Mouse (Mus musculus) spleen, postnatal 0 days (tissue): ENCODE data around the gene Klk1b11. TPM values are rescaled to one million over a fixed set of nuclear protein-coding genes. Genes with fewer than 3 reads are reported as not detected.

Experiments used
- polyA plus RNA-seq: library from polyadenylated mRNA; unstranded; fragments of >200 nt; fragmentation: Nextera tagmentation; extraction: Ambion mirVana; gene quantifications from 2 replicates; pipeline ENCODE4 v1.2.1, GENCODE M21; 2015

Klk1b11 gene
- polyA plus RNA-seq: not detected in 2 replicates

GRCm38 (mm10) chr7:43995577-43995976 is at the start of gene Klk1b11:
Klk1b11 (plus strand) TSS chr7:43995877.

GRCm38 (mm10) chr7:43950364-43950763 is 45.3 kb upstream of the Klk1b11 start, which contains the start of gene Klk1b8:
Klk1b8 (plus strand) TSS chr7:43950664.

GRCm38 (mm10) chr7:43966451-43966850 is 29.2 kb upstream of the Klk1b11 start, which contains the start of gene Klk1b1:
Klk1b1 (plus strand) TSS chr7:43966751.

GRCm38 (mm10) chr7:43975761-43976160 is 19.9 kb upstream of the Klk1b11 start, which contains the start of gene Klk1b9:
Klk1b9 (plus strand) TSS chr7:43976061.

GRCm38 (mm10) chr7:44011868-44012267 is 16.2 kb downstream of the Klk1b11 start, which contains the start of gene Klk1b26:
Klk1b26 (plus strand) TSS chr7:44012168.

Other genes with a start within 250 kb of the Klk1b11 start
- gene Klk12, start 227.0 kb upstream of the Klk1b11 start, polyA plus RNA-seq: not detected in 2 replicates
- gene Klk11, start 221.3 kb upstream of the Klk1b11 start, polyA plus RNA-seq: not detected in 2 replicates
- 2.0 and 2.6 TPM in 2 replicates for gene Klk10, start 214.8 kb upstream of the Klk1b11 start, polyA plus RNA-seq
- gene Klk9, start 204.0 kb upstream of the Klk1b11 start, polyA plus RNA-seq: not detected in 2 replicates
- 5.9 and 6.4 TPM in 2 replicates for gene Klk8, start 198.3 kb upstream of the Klk1b11 start, polyA plus RNA-seq
- not detected in 2 replicates for gene Klk7, start 184.6 kb upstream of the Klk1b11 start, polyA plus RNA-seq
- not detected in 2 replicates for gene Klk6, start 171.4 kb upstream of the Klk1b11 start, polyA plus RNA-seq
- gene Klk5, start 153.9 kb upstream of the Klk1b11 start, polyA plus RNA-seq: not detected in 2 replicates
- not detected in 2 replicates for gene Klk4, start 114.7 kb upstream of the Klk1b11 start, polyA plus RNA-seq
- not detected in 2 replicates for gene Klk15, start 62.1 kb upstream of the Klk1b11 start, polyA plus RNA-seq
- not detected in 2 replicates for gene Klk1b8, start 45.2 kb upstream of the Klk1b11 start, polyA plus RNA-seq
- gene Klk1b1, start 29.1 kb upstream of the Klk1b11 start, polyA plus RNA-seq: not detected in 2 replicates
- not detected in 2 replicates for gene Klk1b9, start 19.8 kb upstream of the Klk1b11 start, polyA plus RNA-seq
- not detected in 2 replicates for gene Klk1b26, start 16.3 kb downstream of the Klk1b11 start, polyA plus RNA-seq
- not detected in 2 replicates for gene Klk1b27, start 56.4 kb downstream of the Klk1b11 start, polyA plus RNA-seq
- gene Klk1b21, start 106.5 kb downstream of the Klk1b11 start, polyA plus RNA-seq: not detected in 2 replicates
- not detected in 2 replicates for gene Klk1b22, start 116.8 kb downstream of the Klk1b11 start, polyA plus RNA-seq
- not detected in 2 replicates for gene Klk1b16, start 140.9 kb downstream of the Klk1b11 start, polyA plus RNA-seq
- not detected in 2 replicates for gene Klk1b24, start 192.4 kb downstream of the Klk1b11 start, polyA plus RNA-seq
- gene Klk1b3, start 202.3 kb downstream of the Klk1b11 start, polyA plus RNA-seq: not detected in 2 replicates
- not detected in 2 replicates for gene Klk1b4, start 211.6 kb downstream of the Klk1b11 start, polyA plus RNA-seq
- gene Klk1b5, start 220.1 kb downstream of the Klk1b11 start, polyA plus RNA-seq: not detected in 2 replicates
- 3.1 and 6.4 TPM in 2 replicates for gene Klk1, start 229.5 kb downstream of the Klk1b11 start, polyA plus RNA-seq
- gene Gm36864, start 240.3 kb downstream of the Klk1b11 start, polyA plus RNA-seq: not detected in 2 replicates